Mouse (Mus musculus) ovary, postnatal 14 days (tissue): ENCODE data around the gene Cox7a2l.

Experiments
- DNase-seq: peaks from one replicate; pipeline ENCODE4 v3.0.0; 2022; ENCODE audit warnings: low spot score

Gene Cox7a2l

GRCm38 (mm10) chr17:83452451-83452850, 64.7 kb downstream of the Cox7a2l start:
- DNase-seq = no peak
